Mouse (Mus musculus) limb, embryonic 14.5 days (tissue): ENCODE data around the gene Mfap2. TPM values are rescaled to one million over a fixed set of nuclear protein-coding genes. Genes with fewer than 3 reads are reported as not detected.

ENCODE experiments used
- ATAC-seq: fragments of 200-750 bp; cut with Nextera tagmentation; 2 replicates; pipeline ENCODE4 v1.8.0; 2017; ENCODE audit warnings: low read depth, moderate number of reproducible peaks, moderate TSS enrichment; ENCODE audit not compliant: low FRiP score
- DNase-seq: peaks from one replicate; pipeline ENCODE4 v3.0.0-alpha.2; 2015; ENCODE audit warnings: low spot score
- H3K27ac ChIP-seq: fragments of 300-500 bp; sonication (generic); replicated peaks from 2 replicates; pipeline ENCODE4 v1.5.1; 2014; ENCODE audit warnings: low read depth, mild to moderate bottlenecking, low read length, moderate library complexity, mixed read lengths
- H3K27me3 ChIP-seq: fragments of 300-500 bp; sonication (generic); 2 replicates; pipeline ENCODE4 v1.6.1; 2014; ENCODE audit warnings: low read length, mixed read lengths; ENCODE audit not compliant: control insufficient read depth, insufficient read depth
- H3K36me3 ChIP-seq: fragments of 300-500 bp; sonication (generic); 2 replicates; pipeline ENCODE4 v1.6.1; 2014; ENCODE audit warnings: mild to moderate bottlenecking, low read length, moderate library complexity, mixed read lengths; ENCODE audit not compliant: control insufficient read depth, insufficient read depth
- H3K4me1 ChIP-seq: fragments of 300-500 bp; sonication (generic); 2 replicates; pipeline ENCODE4 v1.6.1; 2014; ENCODE audit warnings: antibody characterized with exemption, low read length, mixed read lengths; ENCODE audit not compliant: control insufficient read depth, insufficient read depth
- H3K4me2 ChIP-seq: fragments of 300-500 bp; sonication (generic); replicated peaks from 2 replicates; pipeline ENCODE4 v1.6.1; 2014; ENCODE audit warnings: low read depth, mild to moderate bottlenecking, low read length, moderate library complexity; ENCODE audit not compliant: severe bottlenecking
- H3K4me3 ChIP-seq: fragments of 300-500 bp; sonication (generic); replicated peaks from 2 replicates; pipeline ENCODE4 v1.5.1; 2014; ENCODE audit warnings: low read length
- H3K9ac ChIP-seq: fragments of 300-500 bp; sonication (generic); 2 replicates; pipeline ENCODE4 v1.6.1; 2014; ENCODE audit warnings: mild to moderate bottlenecking, low read depth, low read length, moderate library complexity; ENCODE audit not compliant: severe bottlenecking
- H3K9me3 ChIP-seq: fragments of 300-500 bp; sonication (generic); 2 replicates; pipeline ENCODE4 v1.6.1; 2016; ENCODE audit warnings: low read length; ENCODE audit not compliant: control insufficient read depth
- POLR2A ChIP-seq: fragments of 200-500 bp; IDR thresholded peaks from 2 replicates; pipeline ENCODE4 v1.8.0; 2012; ENCODE audit warnings: inconsistent platforms, mild to moderate bottlenecking, moderate library complexity, borderline replicate concordance; ENCODE audit not compliant: insufficient read depth, insufficient read length; ENCODE audit errors: extremely low read depth
- WGBS: fragments of 180-500 bp; shearing (Covaris S2); extraction: QIAGEN DNeasy Blood & Tissue Kit; methylation state at CpG from one replicate; pipeline ENCODE4 v1.1.7; 2014; 5-methylcytosine and 5-hydroxymethylcytosine counted together
- polyA plus RNA-seq, 2 experiments: library from polyadenylated mRNA; depleted of rRNA in 1 of 2; stranded (reverse) in 1 of 2; unstranded in 1 of 2; fragments of >200 nt; fragmentation: Nextera tagmentation in 1 of 2; extraction: Ambion mirVana in 1 of 2; gene quantifications; 2 replicates each; pipeline versions ENCODE4 v1.2.1 to v1.2.3; 2012 to 2014

Gene Mfap2
- polyA plus RNA-seq, 2 experiments = 708 to 1,017 TPM

DNA sequence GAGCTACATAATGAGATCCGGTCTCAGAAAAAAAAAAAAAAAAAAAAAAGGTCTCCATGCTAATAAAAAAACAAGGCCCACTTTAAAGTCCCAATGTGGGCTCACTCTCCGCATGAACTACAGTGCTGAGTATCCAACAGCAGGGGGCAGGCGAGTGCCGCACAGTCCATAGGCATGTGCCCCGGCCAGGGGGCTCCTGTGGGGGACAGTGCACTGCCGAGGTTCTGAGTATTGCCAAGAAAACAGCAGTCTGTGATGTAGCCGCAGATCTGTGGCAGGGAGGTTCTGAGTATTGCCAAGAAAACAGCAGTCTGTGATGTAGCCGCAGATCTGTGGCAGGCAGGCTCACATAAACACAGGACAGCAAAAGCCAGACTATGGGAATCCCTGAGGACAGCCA is 34.6 kb downstream of the Mfap2 start:
- Histone ChIP-seq H3K4me1 (no peaks in the 10 kb centered on the region), H3K4me3 (no peak overlapping the region), H3K27me3 (no peaks in the 10 kb centered on the region), H3K9me3 (no peaks in the 10 kb centered on the region), H3K36me3 (peaks cover 36% of the 10 kb centered on the region), H3K4me2 (no peak overlapping the region), H3K27ac (peak overlapping the region; percentile 55; the same call in 1 of the 2 replicates), H3K9ac (no peak overlapping the region)
- no peak for TF ChIP-seq POLR2A
- DNase-seq (peak; percentile 74), ATAC-seq (peak; percentile 83)
- WGBS = 11% methylated on average over 8 of the region's 8 CpGs

- Histone ChIP-seq H3K36me3 (peaks cover 25% of the 10 kb centered on the region), H3K9ac (no peak overlapping the region), H3K9me3 (no peaks in the 10 kb centered on the region), H3K27me3 (no peaks in the 10 kb centered on the region), H3K4me3 (no peak overlapping the region), H3K4me2 (no peak overlapping the region), H3K27ac (no peak overlapping the region), H3K4me1 (no peaks in the 10 kb centered on the region)
- no peak for TF ChIP-seq POLR2A
- no peak for DNase-seq
- no peak for ATAC-seq
- 87% methylated on average over 17 of the region's 17 CpGs for WGBS
These were observed 38.7 kb downstream of the Mfap2 start for GRCm38 (mm10) chr4:141048810-141049475.

- no peak overlapping the region for H3K4me3 ChIP-seq
- no peaks in the 10 kb centered on the region for H3K4me1 ChIP-seq
- DNase-seq = no peak
- H3K27ac ChIP-seq = no peak overlapping the region
- no peak overlapping the region for H3K9ac ChIP-seq
- no peak overlapping the region for H3K4me2 ChIP-seq
- no peak for TF ChIP-seq POLR2A
- ATAC-seq = no peak
- 41% methylated on average over 4 of the region's 4 CpGs for WGBS
- peaks cover 25% of the 10 kb centered on the region for H3K36me3 ChIP-seq
- no peaks in the 10 kb centered on the region for H3K9me3 ChIP-seq
- H3K27me3 ChIP-seq = no peaks in the 10 kb centered on the region
These were observed 39.2 kb downstream of the Mfap2 start for GRCm38 (mm10) chr4:141049476-141049835.

- no peak overlapping the region for H3K4me2 ChIP-seq
- TF ChIP-seq POLR2A = no peak
- no peaks in the 10 kb centered on the region for H3K4me1 ChIP-seq
- ATAC-seq (no peak), DNase-seq (no peak)
- peaks cover 20% of the 10 kb centered on the region for H3K36me3 ChIP-seq
- 91% methylated on average over 12 of the region's 12 CpGs for WGBS
- H3K9me3 ChIP-seq = no peaks in the 10 kb centered on the region
- H3K27me3 ChIP-seq = no peaks in the 10 kb centered on the region
- no peak overlapping the region for H3K4me3 ChIP-seq
- H3K9ac ChIP-seq = no peak overlapping the region
- H3K27ac ChIP-seq = no peak overlapping the region
These were observed 42.2 kb downstream of the Mfap2 start for GRCm38 (mm10) chr4:141052442-141052841.

DNA sequence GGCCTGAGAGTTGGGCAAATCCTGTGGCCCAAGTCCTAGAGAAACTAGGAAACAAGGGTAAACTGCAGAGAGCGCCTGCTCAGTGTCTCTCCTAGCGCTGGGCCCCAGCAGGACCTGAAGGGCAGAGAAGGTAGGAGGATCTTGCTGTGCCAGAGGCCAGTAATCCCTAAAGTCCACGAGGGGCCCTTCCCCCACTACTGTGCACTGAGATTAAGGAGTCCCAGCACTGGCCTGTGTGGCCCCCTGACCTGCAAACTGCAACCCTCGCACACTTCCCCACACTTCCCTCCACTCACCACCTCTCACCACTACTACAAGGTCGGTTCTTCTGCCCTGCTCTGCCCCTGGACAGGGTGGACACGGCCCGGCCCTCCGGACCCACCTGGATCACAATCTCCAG is 42.9 kb downstream of the Mfap2 start:
- Histone ChIP-seq H3K36me3 (peaks cover 22% of the 10 kb centered on the region), H3K9me3 (no peaks in the 10 kb centered on the region), H3K4me1 (no peaks in the 10 kb centered on the region), H3K9ac (0 out of 2 replicates have a peak overlapping the region, but pooled peaks have one; percentile 12), H3K27ac (no peak overlapping the region), H3K27me3 (no peaks in the 10 kb centered on the region), H3K4me3 (no peak overlapping the region), H3K4me2 (no peak overlapping the region)
- DNase-seq (no peak), ATAC-seq (no peak)
- TF ChIP-seq POLR2A = no peak
- WGBS = 59% methylated on average over 8 of the region's 8 CpGs
